Mouse (Mus musculus): ENCODE measurements around the gene Ndst2. TPM values are rescaled to one million over a fixed set of nuclear protein-coding genes. Genes with fewer than 3 reads are reported as not detected.
A peak's percentile ranks its signal among the peaks of the same experiment; 100 is the strongest.
"Not testable (repeated sequence)": the region's sequence is repeated elsewhere in the genome, so short reads cannot be mapped to it uniquely, and the experiment has no call there.

The Ndst2 gene
- polyA plus RNA-seq, 1 experiment from 2014 or later: 19.1 TPM

- ATAC-seq (replicated peaks; ENCODE audit: insufficient number of reproducible peaks, low FRiP score, low TSS enrichment): no peak
- Histone ChIP-seq H3K9ac (ENCODE audit: low read depth, low read length) (no peak overlapping the region), H3K4me2 (no peak overlapping the region), H3K4me3 (ENCODE audit: low read depth, low read length) (no peak overlapping the region), H3K36me3 (ENCODE audit: control insufficient read depth, insufficient read depth, low read length) (peaks cover 64% of the 10 kb centered on the region), H3K27ac (ENCODE audit: low read depth, low read length) (no peak overlapping the region), H3K4me1 (ENCODE audit: control insufficient read depth, insufficient read depth, low read length) (peaks cover 9% of the 10 kb centered on the region), H3K9me3 (replicated peaks; ENCODE audit: control insufficient read depth, low read length) (no peaks in the 10 kb centered on the region), H3K27me3 (ENCODE audit: control insufficient read depth, insufficient read depth, low read length) (no peaks in the 10 kb centered on the region)
- 85% methylated on average over 10 of the region's 10 CpGs for WGBS (ENCODE audit: insufficient replicate concordance)
These were observed 15.9 kb downstream of the Ndst2 start for GRCm38 (mm10) chr14:20718443-20718842.

- 0 out of 2 replicates have a peak, but pooled peaks have one; percentile 47 for ATAC-seq (replicated peaks; ENCODE audit: insufficient number of reproducible peaks, low FRiP score, low TSS enrichment)
- H3K9ac ChIP-seq (ENCODE audit: low read depth, low read length): peak overlapping the region; percentile 50; the same call in 1 of the 2 replicates
- 0 out of 2 replicates have a peak overlapping the region, but pooled peaks have one; percentile 9 for H3K4me2 ChIP-seq
- H3K27me3 ChIP-seq (ENCODE audit: control insufficient read depth, insufficient read depth, low read length): no peaks in the 10 kb centered on the region
- H3K27ac ChIP-seq (ENCODE audit: low read depth, low read length): peak overlapping the region; percentile 75
- H3K9me3 ChIP-seq (replicated peaks; ENCODE audit: control insufficient read depth, low read length): no peaks in the 10 kb centered on the region
- H3K4me3 ChIP-seq (ENCODE audit: low read depth, low read length): no peak overlapping the region
- H3K36me3 ChIP-seq (ENCODE audit: control insufficient read depth, insufficient read depth, low read length): peaks cover 41% of the 10 kb centered on the region
- H3K4me1 ChIP-seq (ENCODE audit: control insufficient read depth, insufficient read depth, low read length): peaks cover 23% of the 10 kb centered on the region
- WGBS (ENCODE audit: insufficient replicate concordance): 32% methylated on average over 11 of the region's 11 CpGs
These were observed 20.5 kb downstream of the Ndst2 start for GRCm38 (mm10) chr14:20713832-20714231.

GRCm38 (mm10) chr14:20708239-20708638, 26.1 kb downstream of the Ndst2 start:
- peaks cover 20% of the 10 kb centered on the region for H3K36me3 ChIP-seq (ENCODE audit: control insufficient read depth, insufficient read depth, low read length)
- peak overlapping the region; percentile 88; the same call in 1 of the 2 replicates for H3K27ac ChIP-seq (ENCODE audit: low read depth, low read length)

GRCm38 (mm10) chr14:20707201-20708190, 26.9 kb downstream of the Ndst2 start, which contains the start of gene Zswim8:
TSS of gene Zswim8 (plus strand) at chr14:20707552.
- peaks cover 11% of the 10 kb centered on the region for H3K4me1 ChIP-seq (ENCODE audit: control insufficient read depth, insufficient read depth, low read length)
- WGBS (ENCODE audit: insufficient replicate concordance): under 1% methylated on average over 74 of the region's 80 CpGs
- peak within 1 kb of the TSS; percentile 88 for H3K27ac ChIP-seq (ENCODE audit: low read depth, low read length)
- H3K9ac ChIP-seq (ENCODE audit: low read depth, low read length): peak within 1 kb of the TSS; percentile 99
- peaks cover 15% of the 10 kb centered on the region for H3K36me3 ChIP-seq (ENCODE audit: control insufficient read depth, insufficient read depth, low read length)
- ATAC-seq (replicated peaks; ENCODE audit: insufficient number of reproducible peaks, low FRiP score, low TSS enrichment): peak; percentile 89
- H3K4me3 ChIP-seq (ENCODE audit: low read depth, low read length): peak within 1 kb of the TSS; percentile 99
- no peaks in the 10 kb centered on the region for H3K27me3 ChIP-seq (ENCODE audit: control insufficient read depth, insufficient read depth, low read length)
- H3K4me2 ChIP-seq: peak within 1 kb of the TSS; percentile 85
- H3K9me3 ChIP-seq (replicated peaks; ENCODE audit: control insufficient read depth, low read length): no peaks in the 10 kb centered on the region

More at GRCm38 (mm10) chr14:20708239-20708638, 26.1 kb downstream of the Ndst2 start:
- 14% methylated on average over 10 of the region's 10 CpGs for WGBS (ENCODE audit: insufficient replicate concordance)
- Histone ChIP-seq H3K4me3 (ENCODE audit: low read depth, low read length) (peak overlapping the region; percentile 99), H3K9ac (ENCODE audit: low read depth, low read length) (peak overlapping the region; percentile 99), H3K9me3 (replicated peaks; ENCODE audit: control insufficient read depth, low read length) (no peaks in the 10 kb centered on the region), H3K27me3 (ENCODE audit: control insufficient read depth, insufficient read depth, low read length) (no peaks in the 10 kb centered on the region), H3K4me2 (peak overlapping the region; percentile 85), H3K4me1 (ENCODE audit: control insufficient read depth, insufficient read depth, low read length) (peaks cover 17% of the 10 kb centered on the region)
- no peak for ATAC-seq (replicated peaks; ENCODE audit: insufficient number of reproducible peaks, low FRiP score, low TSS enrichment)

GRCm38 (mm10) chr14:20703461-20703860, 30.9 kb downstream of the Ndst2 start:
- H3K9me3 ChIP-seq (replicated peaks; ENCODE audit: control insufficient read depth, low read length); H3K36me3 ChIP-seq (ENCODE audit: control insufficient read depth, insufficient read depth, low read length); H3K27me3 ChIP-seq (ENCODE audit: control insufficient read depth, insufficient read depth, low read length); ATAC-seq (replicated peaks; ENCODE audit: insufficient number of reproducible peaks, low FRiP score, low TSS enrichment): not testable (repeated sequence)
- Histone ChIP-seq H3K27ac (ENCODE audit: low read depth, low read length) (peak overlapping the region; percentile 87), H3K4me3 (ENCODE audit: low read depth, low read length) (peak overlapping the region; percentile 81), H3K4me1 (ENCODE audit: control insufficient read depth, insufficient read depth, low read length) (peaks cover 11% of the 10 kb centered on the region), H3K4me2 (peak overlapping the region; percentile 63), H3K9ac (ENCODE audit: low read depth, low read length) (peak overlapping the region; percentile 96)
- WGBS (ENCODE audit: insufficient replicate concordance): 8% methylated on average over 8 of the region's 8 CpGs

- under 1% methylated on average over 61 of the region's 61 CpGs for WGBS (ENCODE audit: insufficient replicate concordance)
- Histone ChIP-seq H3K36me3 (ENCODE audit: control insufficient read depth, insufficient read depth, low read length) (peaks cover 5% of the 10 kb centered on the region; the same call in 1 of the 2 replicates), H3K27ac (ENCODE audit: low read depth, low read length) (peak within 1 kb of the TSS; percentile 87), H3K27me3 (ENCODE audit: control insufficient read depth, insufficient read depth, low read length) (no peaks in the 10 kb centered on the region), H3K4me1 (ENCODE audit: control insufficient read depth, insufficient read depth, low read length) (peaks cover 14% of the 10 kb centered on the region; the same call in 1 of the 2 replicates), H3K4me3 (ENCODE audit: low read depth, low read length) (peak within 1 kb of the TSS; percentile 81), H3K4me2 (peak within 1 kb of the TSS; percentile 63), H3K9me3 (replicated peaks; ENCODE audit: control insufficient read depth, low read length) (no peaks in the 10 kb centered on the region), H3K9ac (ENCODE audit: low read depth, low read length) (peak within 1 kb of the TSS; percentile 96)
- peak; percentile 79 for ATAC-seq (replicated peaks; ENCODE audit: insufficient number of reproducible peaks, low FRiP score, low TSS enrichment)
These were observed 31.5 kb downstream of the Ndst2 start, which contains the start of gene Chchd1 for GRCm38 (mm10) chr14:20702741-20703381. TSS of gene Chchd1 (plus strand) at chr14:20703006.

- H3K4me3 ChIP-seq (ENCODE audit: low read depth, low read length): peak overlapping the region; percentile 81
- peak overlapping the region; percentile 96 for H3K9ac ChIP-seq (ENCODE audit: low read depth, low read length)
- no peak for ATAC-seq (replicated peaks; ENCODE audit: insufficient number of reproducible peaks, low FRiP score, low TSS enrichment)
- no peaks in the 10 kb centered on the region for H3K27me3 ChIP-seq (ENCODE audit: control insufficient read depth, insufficient read depth, low read length)
- peaks cover 19% of the 10 kb centered on the region; the same call in 1 of the 2 replicates for H3K4me1 ChIP-seq (ENCODE audit: control insufficient read depth, insufficient read depth, low read length)
- peak overlapping the region; percentile 87 for H3K27ac ChIP-seq (ENCODE audit: low read depth, low read length)
- peaks cover 5% of the 10 kb centered on the region; the same call in 1 of the 2 replicates for H3K36me3 ChIP-seq (ENCODE audit: control insufficient read depth, insufficient read depth, low read length)
- H3K9me3 ChIP-seq (replicated peaks; ENCODE audit: control insufficient read depth, low read length): no peaks in the 10 kb centered on the region
- 8% methylated on average over 15 of the region's 15 CpGs for WGBS (ENCODE audit: insufficient replicate concordance)
- H3K4me2 ChIP-seq: peak overlapping the region; percentile 63
These were observed 32.1 kb downstream of the Ndst2 start for GRCm38 (mm10) chr14:20702096-20702740.

- H3K4me1 ChIP-seq (ENCODE audit: control insufficient read depth, insufficient read depth, low read length): peaks cover 24% of the 10 kb centered on the region
- peak overlapping the region; percentile 81 for H3K4me3 ChIP-seq (ENCODE audit: low read depth, low read length)
- no peak for ATAC-seq (replicated peaks; ENCODE audit: insufficient number of reproducible peaks, low FRiP score, low TSS enrichment)
- H3K4me2 ChIP-seq: peak overlapping the region; percentile 63
- 80% methylated on average over 8 of the region's 8 CpGs for WGBS (ENCODE audit: insufficient replicate concordance)
- no peaks in the 10 kb centered on the region for H3K9me3 ChIP-seq (replicated peaks; ENCODE audit: control insufficient read depth, low read length)
- peak overlapping the region; percentile 96 for H3K9ac ChIP-seq (ENCODE audit: low read depth, low read length)
- H3K27ac ChIP-seq (ENCODE audit: low read depth, low read length): no peak overlapping the region; the same call in 1 of the 2 replicates
- no peaks in the 10 kb centered on the region for H3K27me3 ChIP-seq (ENCODE audit: control insufficient read depth, insufficient read depth, low read length)
- H3K36me3 ChIP-seq (ENCODE audit: control insufficient read depth, insufficient read depth, low read length): peaks cover 5% of the 10 kb centered on the region; the same call in 1 of the 2 replicates
These were observed 32.8 kb downstream of the Ndst2 start for GRCm38 (mm10) chr14:20701554-20701953.

All from heart, embryonic 11.5 days (tissue).